Mouse (Mus musculus): ENCODE data around the gene Pcp2.

The Pcp2 gene

DNA sequence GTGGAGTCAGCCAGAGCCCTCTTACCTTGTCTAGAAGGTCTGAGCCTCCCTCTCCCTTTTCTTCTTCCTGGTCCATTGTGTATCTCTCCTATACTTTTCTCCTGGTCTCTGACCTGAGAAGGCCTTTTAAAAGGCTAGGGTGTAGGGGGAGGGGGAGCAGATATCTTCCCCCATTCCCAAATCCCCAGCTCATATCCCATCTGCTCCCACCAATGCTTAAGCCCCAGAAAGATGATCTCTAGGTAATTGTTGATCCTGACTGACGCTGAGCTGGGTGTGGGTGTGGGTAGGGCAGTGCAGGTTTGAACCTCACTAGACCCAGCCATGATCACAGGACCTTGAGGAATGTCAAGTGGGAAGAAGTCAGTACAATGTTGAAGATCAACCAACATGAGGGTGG lies at the start of gene Pcp2:
Gene Pcp2 (minus strand): TSS at position 101 of the 400 bp plus-strand sequence.
- no peak for DNase-seq

DNA sequence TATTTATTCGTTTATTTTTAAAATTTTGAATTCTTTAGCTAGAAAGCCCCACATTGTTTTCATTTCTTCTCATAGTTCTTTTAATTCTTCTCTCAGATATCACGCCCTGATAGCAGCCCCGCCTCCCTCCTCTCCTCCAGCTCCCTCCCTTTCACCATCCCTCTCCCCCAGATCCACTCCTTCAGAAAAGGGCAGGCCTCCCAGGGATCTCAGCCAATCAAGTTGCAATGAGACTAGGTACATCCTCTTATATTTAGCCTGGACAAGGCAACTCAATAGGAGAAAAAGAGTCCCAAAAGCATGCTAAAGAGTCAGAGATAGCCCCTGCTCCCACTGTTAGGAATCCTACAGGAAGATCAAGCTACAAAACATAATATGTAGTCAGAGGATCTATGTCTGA lies 49.3 kb upstream of the Pcp2 start:
- no peak for DNase-seq

DNA sequence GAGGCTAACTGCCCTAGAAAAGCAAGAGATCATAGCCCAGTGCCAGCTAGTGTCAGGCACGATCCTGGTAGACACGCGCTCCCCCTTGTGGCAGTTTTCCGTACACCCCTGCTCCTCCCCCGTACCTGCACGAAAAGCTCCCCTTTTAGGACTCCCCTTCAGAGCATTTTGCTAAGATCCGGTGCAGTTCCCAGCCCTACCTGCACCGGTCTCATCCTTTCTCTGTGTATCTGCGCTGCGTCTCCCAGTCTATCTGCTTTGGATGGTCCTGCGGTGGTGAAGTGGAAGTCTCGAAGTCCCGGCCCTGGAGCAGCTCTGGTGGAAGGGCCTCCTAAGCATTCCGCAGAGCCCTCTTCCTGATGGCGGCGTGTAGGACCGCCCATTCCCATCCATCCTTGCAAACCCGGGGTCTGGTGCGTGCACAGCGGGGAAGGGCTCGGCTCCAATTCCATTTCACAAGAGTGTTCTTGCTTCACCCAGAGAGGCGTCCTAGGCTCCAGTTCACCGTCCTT lies 46.7 kb upstream of the Pcp2 start, which contains the start of gene Fcor:
Gene Fcor (minus strand): TSS at position 383 of the 512 bp plus-strand sequence.
- peak; percentile 95 to 98 for DNase-seq

DNA sequence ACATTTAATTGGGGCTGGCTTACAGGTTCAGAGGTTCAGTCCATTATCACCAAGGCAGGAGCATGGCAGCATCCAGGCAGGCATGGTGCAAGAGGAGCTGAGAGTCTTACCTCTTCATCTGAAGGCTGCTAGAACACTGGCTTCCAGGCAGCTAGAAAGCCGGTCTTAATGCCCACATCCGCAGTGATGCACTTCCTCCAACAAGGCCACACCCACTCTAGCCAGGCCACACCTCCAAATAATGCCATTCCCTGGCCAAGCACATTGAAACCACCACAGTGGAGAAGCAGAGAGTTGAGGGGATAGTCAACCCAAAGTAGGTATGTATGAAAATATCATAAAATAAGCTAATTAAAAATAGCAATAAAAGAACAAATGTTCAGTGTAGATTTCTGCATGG lies 45.0 kb upstream of the Pcp2 start:
- no peak for DNase-seq

DNA sequence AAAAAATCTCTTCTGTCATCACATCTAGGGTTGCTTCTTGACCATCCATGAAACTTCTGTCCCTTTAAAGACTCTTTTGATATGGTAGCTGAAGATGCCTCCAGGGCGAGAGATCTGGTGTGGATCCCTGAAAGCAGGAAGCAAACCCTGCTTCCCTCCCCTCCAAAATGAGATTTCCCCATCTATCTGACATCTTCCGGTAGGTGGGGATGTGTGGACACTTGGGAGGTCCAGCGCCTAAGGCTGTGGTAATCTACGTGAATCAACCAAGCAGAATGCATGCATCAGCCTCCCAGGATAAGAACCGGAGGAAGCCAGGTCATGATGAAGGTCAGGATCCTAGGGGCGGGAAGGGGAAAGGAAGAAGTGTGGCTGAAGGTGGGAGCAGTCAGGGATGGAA lies 40.2 kb upstream of the Pcp2 start, which contains the start of gene Mcemp1:
Gene Mcemp1 (plus strand): TSS at position 248 of the 400 bp plus-strand sequence.
- no peak for DNase-seq

DNA sequence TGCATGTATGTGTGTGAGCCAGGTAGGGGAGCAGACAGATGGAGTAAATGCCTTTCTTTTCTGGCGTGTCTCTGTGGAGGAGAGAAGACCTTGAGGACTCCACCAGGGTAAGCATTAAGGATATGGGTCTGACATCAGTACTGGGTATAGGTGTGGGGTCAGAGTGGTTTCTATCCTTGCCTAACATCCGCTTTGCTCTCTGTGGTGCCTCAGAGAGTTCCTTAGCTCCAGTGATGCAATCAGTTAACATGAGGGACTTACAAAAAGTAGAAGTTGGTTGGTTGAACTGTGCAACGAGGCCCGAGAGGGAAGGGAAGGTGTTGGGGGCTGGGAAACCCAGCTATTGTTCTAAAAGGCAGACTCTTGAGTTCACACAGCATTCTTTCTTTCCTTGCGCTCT lies 39.1 kb upstream of the Pcp2 start:
- no peak for DNase-seq

DNA sequence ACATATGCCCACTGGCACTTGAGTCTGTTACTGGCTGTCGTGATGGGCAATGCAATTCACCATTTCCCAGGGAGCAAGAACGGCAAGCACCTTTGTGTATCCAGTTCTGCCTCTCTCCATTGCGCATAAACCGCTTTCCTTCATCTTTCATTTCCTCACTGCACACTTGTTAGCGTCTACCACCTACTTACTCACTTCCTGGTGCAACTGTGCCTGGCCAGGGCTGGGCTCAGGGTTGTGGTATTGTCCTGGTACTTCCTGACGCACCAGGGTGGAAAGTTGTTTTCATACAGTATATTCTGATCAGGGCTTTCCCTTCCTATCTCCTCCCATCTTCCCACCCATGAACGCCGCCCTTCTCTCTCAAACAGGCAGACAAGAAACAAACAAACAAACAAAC lies 35.5 kb upstream of the Pcp2 start:
- DNase-seq: no peak

DNA sequence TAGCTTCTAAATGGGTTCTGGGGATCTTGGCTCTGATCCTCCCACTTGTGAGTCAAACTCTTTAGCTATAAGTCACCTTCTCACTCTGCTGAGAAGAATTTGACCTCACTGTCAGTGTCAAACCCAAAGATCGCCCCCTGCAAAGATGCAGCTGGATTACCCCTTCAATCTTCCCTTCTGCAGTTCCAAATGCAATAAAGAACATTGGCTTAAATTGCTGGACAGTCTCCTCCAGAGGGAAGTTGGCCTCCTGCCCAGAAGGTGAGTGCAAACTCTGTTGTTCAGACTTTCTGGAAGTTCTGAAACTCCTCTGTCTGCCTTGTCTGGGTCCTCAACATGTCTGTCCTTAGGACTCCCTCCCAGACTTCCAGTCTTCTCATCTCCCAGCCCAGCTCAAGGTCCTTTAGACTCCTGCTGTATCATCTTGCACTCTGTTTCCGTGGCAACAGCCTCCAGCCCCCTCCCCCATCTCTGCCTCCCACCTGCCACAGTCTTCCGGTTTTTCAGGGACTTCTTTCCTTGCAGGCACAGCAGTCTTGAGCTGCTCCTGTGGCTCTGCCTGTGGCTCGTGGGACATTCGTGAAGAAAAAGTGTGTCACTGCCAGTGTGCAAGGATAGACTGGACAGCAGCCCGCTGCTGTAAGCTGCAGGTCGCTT lies 31.5 kb upstream of the Pcp2 start:
- no peak for DNase-seq

DNA sequence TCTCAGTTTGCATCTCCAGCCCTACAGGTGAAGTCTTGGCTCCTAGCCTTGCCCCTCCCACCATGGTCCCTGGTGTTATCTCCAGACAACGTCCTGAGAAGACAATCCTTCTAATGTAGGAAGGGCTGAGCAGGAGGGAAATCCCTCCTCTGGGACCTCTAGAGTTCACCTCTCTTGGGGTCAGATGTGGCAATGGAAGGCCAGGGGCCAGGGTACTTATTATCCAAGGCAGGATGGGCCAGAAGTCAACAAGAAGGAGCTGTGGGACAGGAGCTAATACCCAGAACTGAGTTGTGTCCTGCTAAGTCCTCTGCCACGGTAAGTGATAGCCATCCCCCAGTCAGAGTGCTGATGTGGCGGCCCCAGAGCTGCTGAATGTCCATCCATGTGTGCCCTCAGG lies 30.2 kb upstream of the Pcp2 start, which contains the start of gene Retn:
Gene Retn (plus strand): TSS at position 245 of the 400 bp plus-strand sequence.
- no peak for DNase-seq

DNA sequence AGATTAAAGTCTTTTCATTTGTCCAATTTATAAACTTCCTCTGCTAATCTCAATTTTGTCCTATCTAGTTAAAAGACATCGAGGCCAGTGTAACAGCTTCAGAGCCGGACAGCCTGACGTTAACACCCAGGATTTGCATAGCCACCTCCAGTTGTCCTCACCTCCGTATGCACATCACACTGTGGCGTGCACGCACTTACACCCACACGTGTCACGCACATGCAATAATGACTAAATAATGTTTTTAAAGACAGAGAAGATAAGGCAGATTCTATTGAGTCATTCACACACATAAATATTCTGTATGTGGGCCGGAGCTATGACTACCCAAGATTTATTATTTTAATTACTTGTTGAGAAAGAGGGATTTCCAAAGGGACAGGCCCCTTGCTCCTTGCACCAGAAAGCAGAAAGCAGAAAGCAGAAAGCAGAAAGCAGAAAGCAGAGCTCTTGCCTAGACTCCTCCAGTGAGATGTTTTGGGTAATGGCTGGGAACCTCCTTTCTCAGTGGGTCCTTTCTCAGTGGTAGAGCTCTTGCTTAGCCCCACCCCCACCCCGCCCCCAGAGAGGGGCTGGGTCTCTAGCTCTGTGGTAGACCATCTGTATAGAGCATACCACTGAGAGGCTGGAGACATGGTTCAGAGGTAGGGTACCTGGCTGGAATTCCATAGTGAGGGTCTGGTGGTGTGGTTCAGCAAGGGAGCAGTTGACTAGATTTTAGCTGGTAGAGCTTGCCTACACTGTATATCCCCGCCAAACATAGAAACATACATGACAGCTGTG lies 29.6 kb upstream of the Pcp2 start:
- no peak for DNase-seq

DNA sequence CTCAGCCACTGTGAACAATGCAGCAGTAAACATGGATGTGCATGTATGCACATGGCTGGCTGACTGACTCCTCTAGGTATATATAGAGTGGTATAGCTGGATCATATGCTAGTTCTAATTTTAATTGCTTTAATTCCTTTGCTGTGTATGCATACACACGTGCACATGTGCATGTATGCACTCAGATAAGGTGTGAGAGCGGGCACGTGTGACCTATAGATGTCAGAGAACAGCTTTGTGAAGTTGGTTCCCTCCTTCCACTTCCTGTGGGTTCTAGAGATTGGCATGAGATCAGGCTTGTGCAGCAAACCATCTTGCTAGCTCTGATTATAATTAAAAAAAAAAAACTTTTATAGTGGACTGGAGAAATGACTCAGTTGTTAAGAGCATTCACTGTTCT lies 27.5 kb upstream of the Pcp2 start:
- no peak for DNase-seq

DNA sequence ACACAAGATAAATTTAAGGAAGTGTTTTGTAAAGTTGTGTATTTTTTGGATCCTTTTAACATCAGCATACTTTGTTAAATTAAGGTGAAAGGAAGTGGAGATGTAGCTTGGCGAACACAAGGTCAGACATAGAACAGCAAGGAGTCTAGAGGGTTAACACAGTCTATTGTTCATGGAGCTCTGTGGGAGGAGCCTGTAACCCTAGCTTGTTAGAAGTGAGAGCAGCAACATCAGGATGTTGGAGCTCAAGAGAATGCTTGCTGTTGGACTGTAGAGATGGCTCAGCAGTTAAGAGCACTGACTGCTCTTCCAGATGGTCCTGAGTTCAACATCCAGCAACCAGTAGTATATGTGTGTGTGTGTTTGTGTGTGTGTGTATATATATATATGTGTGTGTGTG lies 23.6 kb upstream of the Pcp2 start:
- DNase-seq: no peak

DNA sequence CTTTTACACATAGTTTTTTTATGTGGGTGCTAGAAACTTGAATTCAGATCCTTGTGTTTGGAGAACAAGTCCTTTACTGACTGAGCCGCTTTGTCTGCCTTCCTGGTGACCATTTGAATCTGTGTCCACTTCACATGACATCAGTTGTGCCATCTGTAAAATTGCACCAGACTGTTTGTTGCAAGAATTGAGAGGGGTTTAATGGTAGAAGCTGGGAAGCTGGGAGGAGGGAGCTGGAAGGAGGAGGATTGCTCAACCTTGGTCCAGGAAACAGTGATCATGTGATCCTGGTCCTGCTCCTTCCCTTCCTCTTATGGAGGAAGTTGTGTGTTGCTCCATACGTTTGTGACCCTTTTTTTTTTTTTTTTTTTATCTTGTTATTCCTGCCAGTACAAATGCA lies 22.9 kb upstream of the Pcp2 start:
- DNase-seq: no peak

DNA sequence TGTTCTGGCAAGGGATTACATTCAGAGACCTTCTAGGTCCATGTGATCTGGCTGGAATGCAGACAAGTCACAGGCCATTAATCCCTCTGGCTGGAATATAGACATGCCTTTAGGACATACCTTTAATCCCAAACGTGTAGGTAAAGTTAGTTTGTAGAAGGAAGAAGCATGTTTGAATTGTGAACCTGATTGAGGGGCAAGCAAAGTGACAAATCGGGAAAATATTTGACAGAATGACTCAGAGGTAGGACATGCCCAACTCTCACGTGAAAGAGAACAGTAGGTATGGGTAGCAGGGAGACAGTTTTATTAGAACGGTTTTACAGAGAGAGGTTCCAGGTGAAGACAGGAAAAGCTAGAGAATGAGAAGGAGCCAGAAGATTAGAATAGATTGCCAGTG lies 22.2 kb upstream of the Pcp2 start:
- no peak for DNase-seq

DNA sequence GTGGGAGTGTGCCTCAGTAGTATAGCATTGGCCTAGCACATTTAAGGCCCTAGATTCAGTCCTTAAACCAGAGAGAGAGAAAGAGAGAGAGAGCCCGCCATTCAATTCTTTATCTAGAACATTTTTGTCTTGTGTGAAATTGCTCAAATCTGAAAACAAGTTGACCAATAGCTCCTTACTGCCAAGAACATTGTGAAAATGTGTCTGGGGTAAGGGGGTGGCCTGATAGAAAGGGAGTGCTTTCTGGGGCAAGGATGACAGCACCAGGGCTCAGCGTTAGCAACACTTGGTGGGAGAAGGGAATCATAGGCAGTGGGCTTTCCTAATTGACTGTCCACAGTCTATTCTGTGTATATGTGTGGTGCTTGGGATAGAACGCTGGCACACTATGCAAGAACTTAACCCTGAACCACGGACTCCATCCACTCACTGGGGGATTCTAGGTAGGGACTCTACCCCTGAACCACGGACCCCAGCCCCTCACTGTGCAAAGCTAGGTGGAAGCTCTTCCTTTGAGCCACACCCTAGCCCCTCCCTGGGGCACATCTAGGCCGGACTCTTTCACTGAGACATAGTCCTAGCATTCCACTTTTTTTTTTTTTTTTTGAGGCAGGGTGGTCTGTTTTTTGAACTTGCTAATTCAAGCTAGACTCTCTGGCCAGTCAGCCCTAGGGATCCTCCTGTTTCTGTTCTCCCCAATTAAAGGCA lies 21.6 kb upstream of the Pcp2 start:
- DNase-seq: no peak

DNA sequence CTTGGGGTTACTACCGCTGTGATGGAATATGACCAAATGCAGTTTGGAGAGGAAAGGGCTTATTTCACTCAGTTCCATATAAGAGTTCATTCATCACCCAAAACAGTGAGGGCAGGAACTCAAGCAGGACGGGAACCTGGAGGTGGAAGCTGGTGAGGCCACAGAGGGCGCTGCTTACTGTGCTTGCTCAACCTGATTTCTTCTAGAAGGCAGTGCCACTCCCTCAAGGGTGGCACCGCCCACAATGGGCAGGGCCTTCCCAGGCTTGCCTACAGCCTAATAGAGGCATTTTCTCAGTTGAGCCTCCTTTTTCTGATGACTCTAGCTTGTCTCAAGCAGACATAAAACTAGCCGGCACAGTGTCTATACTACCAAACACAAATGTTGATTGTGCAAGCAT lies 20.5 kb upstream of the Pcp2 start:
- DNase-seq: peak; percentile 18 to 45

DNA sequence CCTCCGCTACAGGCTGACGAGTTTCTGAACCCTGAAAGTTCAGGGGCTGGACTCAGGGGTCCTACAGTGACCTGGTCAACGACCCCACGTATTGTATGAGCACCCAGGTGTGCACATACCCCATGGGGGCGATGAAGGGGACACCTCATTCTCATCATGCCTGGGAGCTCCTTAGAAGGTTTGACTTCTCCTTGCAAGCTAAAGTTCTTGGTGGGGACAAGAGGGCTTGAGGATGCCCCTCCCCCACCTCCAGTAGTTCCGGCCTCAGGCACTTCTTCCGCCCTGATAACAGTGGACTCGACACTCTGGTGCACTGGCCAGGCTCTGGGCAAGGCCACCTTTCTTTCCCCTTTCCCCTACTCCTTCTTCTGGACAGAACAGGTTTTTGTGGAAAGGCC lies 6.1 kb upstream of the Pcp2 start:
- DNase-seq: no peak

DNA sequence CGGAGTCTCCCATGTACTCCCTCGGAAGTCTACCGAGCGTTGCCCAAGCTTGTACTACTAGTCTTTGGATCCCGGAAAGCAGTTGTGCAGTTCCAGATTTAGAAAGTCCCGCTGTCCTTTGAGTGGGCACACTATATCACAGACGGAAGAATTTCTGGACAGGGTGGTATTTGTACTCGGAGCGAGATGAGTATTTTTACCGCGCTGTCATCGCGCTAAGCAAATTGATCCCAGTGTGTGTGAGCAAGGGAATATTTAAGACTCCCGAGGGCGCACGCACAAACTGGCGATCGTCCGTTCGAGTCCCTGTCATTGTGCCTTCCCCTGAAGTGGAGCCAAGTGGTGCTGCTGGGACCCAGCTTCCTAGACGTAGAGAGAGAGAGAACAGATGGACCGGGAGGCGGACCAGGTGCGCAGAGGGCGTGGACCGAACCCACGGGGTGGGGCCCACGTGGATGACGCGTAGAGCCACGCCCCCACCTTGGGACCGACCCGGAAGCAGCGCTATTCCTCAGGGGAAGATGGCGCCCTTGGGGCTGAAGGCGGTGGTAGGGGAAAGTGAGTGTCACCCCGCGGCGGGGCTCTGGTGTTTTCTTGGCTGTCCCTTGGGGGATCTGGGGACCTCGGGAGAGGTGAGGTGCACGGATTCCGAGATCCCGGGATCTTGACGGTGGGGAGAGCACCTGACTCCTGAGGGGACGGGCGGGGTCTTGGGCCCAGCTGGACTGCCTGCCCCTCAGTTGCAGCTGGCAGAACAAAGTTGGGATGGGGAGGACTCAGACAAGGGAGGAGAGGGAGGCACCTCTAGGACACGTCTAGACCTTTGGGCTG lies 5.5 kb upstream of the Pcp2 start, which contains the start of gene Stxbp2:
Gene Stxbp2 (plus strand): TSS at position 309 of the 831 bp plus-strand sequence.
- DNase-seq: peak; percentile 80 to 82

DNA sequence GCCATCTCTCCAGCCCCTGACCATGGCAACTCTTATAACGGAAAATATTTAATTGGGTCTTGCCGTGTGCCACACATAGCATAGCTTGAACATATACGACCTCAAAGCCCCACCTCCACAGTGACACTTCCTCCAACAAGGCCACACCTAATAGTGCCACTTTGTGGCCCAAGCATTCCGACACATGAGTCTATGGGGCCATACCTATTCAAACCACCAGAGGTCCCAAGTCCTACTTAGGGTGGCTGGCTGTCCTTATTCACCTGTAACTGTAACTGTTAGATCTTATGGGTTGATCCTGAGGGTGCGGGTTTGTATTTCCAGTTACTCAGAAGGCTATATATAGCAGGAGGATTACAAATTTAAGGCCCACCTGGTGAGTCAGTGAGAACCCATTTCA lies 2.7 kb upstream of the Pcp2 start:
- DNase-seq: peak; percentile 57 to 71

DNA sequence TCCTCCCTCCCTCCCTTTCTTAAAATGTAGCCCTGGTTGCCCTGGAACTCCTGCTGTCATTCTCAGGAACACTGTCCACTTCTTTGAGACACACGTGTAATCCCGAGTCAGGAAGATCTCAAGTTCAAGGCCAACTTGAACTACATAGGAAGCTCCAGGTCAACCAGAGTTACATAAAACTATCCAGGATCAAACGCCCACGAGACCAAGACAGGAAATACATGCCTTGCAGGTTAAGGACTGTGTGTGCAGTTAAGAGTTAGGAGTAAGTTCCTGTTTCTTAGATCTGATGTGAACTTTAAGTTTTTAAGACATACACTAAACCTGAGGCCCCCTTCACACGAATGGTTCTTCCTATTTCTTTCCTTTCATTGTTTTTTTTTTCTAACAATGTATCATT lies 1.6 kb upstream of the Pcp2 start:
- DNase-seq: no peak

DNA sequence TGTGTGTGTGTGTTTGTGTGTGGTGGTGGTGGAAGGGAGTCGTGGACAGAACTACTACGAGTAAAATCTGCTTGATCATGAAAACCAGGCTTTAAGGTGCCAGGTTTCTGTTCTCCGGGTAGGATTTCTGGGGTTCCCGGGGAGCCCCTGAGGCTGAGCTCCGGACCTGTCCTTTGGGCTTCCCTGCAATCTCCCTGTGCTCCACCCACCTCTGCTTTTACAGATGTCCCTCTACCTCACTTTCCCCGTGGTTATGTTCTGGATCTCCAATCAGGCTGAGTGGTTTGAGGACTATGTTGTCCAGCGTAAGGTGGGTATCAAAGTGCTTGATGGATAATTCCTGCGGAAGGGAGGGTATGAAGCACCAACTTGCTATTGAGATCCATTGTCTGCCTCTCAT lies 3.2 kb downstream of the Pcp2 start:
- no peak for DNase-seq

DNA sequence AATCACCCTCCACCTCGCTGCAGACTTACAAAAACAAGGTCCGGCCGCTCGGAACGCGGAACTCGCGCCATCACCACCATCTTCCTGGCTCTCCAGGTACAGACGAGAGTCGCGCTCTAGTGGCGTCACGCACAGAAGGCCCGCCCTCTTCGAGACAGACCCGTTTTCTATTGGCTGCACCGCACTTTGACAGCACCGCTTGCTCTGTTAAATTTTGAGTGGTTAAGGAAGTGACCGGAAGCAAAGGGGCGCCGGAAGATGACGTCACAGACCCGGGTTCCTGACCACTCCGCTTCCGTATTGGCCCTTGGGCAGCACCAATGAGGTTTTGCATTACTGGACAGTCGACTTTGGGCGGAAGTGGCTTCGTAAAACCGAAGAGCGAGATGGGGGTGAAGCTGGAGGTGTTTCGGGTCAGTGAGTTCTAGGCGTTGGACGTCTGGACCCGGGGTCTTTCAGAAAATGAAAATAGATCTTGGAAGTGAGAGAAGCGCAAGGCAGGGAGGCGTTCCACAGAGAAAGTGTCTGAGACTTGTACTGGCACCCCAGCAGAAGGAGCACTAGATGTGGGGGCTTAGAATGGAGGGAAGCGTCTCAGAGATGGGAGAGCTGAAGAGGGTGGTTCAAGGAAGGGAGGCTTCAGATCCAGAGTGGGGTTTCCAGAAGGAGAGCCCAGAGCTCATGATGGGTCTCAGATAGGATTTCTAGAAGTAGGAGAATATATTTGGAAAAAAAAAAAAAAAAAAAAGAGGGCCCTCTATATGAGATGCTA lies 4.0 kb downstream of the Pcp2 start, which contains the start of the genes Xab2 and Pet100:
Gene Xab2 (minus strand): TSS at position 118 of the 772 bp plus-strand sequence.
Gene Pet100 (plus strand): TSS at position 350 of the 772 bp plus-strand sequence.
- peak; percentile 99 for DNase-seq

Measured in cerebellum, postnatal 14 days (tissue).